Mouse (Mus musculus): ENCODE measurements around the gene Cemip.
A peak's percentile ranks its signal among the peaks of the same experiment; 100 is the strongest.
"Not testable (repeated sequence)": the region's sequence is repeated elsewhere in the genome, so short reads cannot be mapped to it uniquely, and the experiment has no call there.

Cemip gene

DNA sequence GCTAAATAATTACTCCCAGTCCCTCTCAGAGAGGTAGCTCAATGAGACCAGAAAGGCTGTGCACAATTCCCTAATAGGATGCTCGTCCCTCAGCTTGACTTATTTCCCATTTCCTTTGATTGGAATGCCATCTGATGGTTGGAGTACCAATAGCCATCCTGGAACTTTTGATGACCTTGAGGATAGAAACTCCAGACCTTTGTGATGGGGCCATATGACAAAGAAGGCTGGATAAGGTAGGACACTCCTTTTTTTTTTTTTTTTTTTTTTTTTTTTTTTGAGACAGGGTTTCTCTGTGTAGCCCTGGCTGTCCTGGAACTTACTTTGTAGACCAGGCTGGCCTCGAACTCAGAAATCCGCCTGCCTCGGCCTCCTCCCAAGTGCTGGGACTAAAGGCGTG is 196.4 kb downstream of the Cemip start:
- DNase-seq: not testable (repeated sequence)

DNA sequence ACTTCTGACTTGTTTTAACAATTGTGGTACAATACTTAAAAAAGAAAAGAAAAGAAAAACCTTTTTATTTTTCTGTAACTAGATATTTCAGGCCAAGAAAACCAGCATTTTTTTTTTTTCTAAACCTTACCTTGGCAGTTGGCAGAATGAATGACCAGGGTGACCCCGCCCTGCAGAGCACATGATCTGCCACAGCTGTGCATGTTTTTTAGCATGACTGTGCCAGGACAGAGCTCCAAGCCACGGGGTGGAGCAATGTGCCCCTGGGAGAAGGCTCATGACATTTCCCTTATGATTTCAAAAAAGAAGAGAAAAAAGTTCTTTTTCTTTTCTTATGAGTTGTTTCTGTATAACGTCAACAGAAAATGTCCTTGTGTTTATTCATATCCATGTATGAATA is 196.9 kb downstream of the Cemip start:
- no peak for DNase-seq

DNA sequence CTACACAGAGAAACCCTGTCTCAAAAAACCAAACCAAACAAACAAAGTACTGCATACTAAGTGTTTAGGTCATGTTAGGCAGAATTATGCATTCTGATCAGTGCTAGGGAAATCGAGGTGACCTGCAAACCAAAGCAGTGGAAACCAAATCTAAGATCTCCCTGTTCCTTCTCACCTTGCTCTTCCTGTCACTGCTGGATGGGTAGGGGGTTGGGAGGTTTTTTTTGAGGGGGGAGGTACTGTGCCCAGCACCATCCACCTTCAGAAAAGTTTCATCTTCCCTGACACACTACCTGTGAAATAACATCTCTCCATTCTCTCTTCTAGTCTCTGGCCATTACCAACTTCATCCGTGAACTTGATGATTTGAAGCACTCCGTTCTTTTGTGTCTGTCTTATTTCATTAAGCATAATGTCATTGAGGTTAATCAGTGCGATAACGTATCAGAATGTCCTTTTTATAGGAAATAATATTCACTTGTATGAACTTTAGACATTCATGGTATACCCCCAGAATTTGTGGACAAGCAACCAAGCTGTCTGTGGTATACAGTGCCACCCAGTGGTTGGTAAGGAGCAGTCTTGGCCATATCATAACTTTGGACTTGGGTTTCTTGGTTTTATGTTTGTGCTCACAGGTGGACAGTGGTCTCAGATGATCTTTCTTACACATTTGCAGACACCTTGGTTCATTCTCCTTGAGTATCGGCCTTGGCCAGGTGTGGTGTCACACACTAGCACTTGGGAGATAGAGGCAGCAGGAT is 199.8 kb downstream of the Cemip start:
- no peak for DNase-seq

DNA sequence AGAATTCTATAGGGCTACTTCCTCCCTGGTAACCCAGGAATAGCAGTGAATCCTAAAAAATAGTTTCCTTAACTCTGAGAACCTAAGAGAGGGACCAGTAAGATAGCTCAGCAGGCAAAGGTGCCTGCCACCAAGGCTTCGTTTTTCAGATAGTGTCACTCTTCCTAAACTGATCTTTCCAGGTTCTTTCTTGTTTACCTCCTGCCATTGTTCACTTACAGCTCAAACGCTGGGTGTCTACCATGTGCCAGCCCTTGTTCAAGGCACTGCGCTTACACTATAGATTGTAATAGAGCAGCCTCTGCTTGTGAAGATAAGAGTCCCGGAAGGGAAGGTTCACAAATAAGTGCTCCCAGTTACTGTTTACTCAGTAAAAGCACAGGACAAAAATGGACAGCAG is 200.5 kb downstream of the Cemip start:
- DNase-seq: no peak

DNA sequence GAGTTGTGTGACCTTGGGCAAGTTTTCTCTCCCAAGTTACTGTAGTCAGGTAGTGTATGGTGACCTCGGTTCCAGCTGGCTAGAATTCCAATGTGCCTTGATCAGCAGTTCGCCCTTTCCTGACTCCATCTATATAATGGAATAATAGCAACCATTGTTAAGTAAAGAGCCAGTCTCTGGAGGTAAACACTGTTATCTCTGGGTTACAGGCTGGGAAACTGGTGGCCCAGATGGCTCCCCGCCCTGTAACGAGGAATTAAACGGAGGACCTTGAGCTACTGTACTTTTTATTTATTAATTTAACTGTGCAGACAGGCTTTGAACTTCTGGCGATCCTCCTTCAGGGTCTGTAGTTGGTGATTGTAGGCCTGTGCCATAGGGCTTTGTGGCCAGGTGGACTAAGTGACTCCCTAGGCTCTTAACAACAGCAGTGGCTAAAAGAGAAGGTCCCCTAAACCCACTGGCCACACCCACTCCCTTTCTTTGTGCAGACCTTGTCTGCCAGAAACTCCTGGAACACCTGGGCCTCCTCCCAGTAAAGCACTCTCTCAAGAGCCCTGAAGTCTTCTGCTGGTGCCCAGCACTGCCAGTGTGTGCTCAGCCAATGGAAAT is 201.3 kb downstream of the Cemip start:
- peak; percentile 52 for DNase-seq

DNA sequence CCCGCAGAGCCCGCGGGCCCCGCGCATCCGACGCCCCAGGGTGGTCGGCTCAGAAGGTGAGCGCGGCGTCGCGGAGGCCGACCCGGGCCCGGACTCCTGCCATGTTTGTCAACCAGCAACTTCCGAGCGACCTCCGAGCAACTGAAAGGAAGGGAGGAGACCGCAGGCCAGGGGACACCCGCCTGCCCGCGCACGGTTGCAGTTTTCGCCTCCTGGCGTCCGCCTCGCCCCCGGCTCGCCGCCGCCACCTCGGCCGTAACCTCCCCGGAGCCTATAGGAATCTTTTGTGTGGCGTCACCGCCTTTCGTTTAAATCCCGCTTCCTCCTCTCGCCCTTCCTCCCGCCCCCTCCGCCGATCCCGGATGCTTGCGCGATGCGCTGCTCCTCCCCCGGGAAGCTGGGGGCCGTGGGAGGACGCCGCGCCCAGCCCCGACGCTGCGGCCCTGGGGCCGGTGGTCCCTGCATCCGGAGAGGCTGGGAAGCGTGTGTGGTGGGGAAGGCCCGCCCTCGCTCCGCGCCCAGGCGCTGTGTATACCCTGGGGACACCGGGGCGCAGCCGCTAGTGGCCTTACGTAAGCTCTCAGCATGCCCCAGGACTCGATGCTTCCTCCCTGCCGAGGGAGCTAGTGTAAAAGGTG is 202.2 kb downstream of the Cemip start, which contains the start of the genes Tlnrd1 and Mesd:
Gene Tlnrd1, minus strand, starts transcription at position 285 of the 638 bp plus-strand sequence.
Gene Mesd, plus strand, starts transcription at position 446 of the 638 bp plus-strand sequence.
- peak; percentile 90 for DNase-seq

DNA sequence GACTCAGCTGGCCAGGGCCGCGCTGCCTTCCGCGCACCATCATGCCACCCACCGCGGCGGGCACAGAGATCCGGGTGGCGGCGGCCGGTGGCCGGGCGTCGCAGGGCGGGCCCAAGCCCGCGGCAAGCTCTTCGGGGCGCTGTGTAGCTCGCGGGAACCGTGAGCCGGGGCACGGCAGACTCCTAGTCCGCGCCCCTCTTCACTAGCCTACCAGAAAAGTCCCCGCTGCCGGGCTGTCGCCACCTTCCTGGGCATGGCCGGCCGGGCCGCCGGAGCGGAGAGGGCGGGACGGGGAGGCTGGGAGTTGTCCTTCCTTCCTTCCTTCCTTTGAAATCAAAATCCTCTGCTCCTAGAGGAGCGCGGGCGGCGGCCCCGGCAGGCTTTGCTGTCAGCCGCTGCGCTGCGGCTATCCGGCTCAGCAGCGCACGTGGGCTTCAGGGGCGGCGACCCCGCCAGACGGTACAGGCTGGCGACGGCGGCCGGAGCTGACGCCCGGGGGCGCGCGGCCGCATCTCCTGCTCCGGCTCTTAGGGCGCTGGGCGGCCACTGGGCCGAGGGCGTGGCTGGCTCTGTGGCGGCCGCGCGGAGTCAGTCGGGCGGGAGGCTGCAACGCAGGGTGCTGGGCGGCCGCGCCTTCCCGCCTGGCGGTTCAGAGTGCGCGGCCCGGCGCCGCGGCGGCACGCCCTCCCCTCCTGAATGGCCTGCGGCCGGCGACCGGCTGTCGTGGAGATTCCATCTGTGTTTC is 202.9 kb downstream of the Cemip start:
- peak; percentile 52 for DNase-seq

Measured in cerebellum, adult 11-12 months (tissue).